Mouse (Mus musculus) MN1 (cell line): ENCODE data around the gene Ephb4.
A peak's percentile ranks its signal among the peaks of the same experiment; 100 is the strongest.

Experiments used
- DNase-seq: peaks from one replicate; pipeline ENCODE4 v3.0.0-alpha.2; 2016; ENCODE audit warnings: low spot score

Gene Ephb4

GRCm38 (mm10) chr5:137335066-137335465 is 14.8 kb upstream of the Ephb4 start:
- no peak for DNase-seq

- no peak for DNase-seq
Observed at GRCm38 (mm10) chr5:137337190-137337589, 12.7 kb upstream of the Ephb4 start.

- peak; percentile 96 for DNase-seq
Observed at GRCm38 (mm10) chr5:137338256-137338655, 11.7 kb upstream of the Ephb4 start.

GRCm38 (mm10) chr5:137338663-137339289 is 11.1 kb upstream of the Ephb4 start:
- peak; percentile 84 for DNase-seq

- no peak for DNase-seq
Observed at GRCm38 (mm10) chr5:137339290-137339979, 10.5 kb upstream of the Ephb4 start.

GRCm38 (mm10) chr5:137340222-137340621 is 9.7 kb upstream of the Ephb4 start:
- DNase-seq: no peak

GRCm38 (mm10) chr5:137342407-137343012 is 7.4 kb upstream of the Ephb4 start:
- DNase-seq: no peak

- no peak for DNase-seq
Observed at GRCm38 (mm10) chr5:137343412-137343811, 6.5 kb upstream of the Ephb4 start.

- DNase-seq: no peak
Observed at GRCm38 (mm10) chr5:137343869-137344268, 6.0 kb upstream of the Ephb4 start.

GRCm38 (mm10) chr5:137345821-137346220 is 4.1 kb upstream of the Ephb4 start:
- no peak for DNase-seq

GRCm38 (mm10) chr5:137346388-137346787 is 3.5 kb upstream of the Ephb4 start:
- DNase-seq: no peak

GRCm38 (mm10) chr5:137346983-137347382 is 2.9 kb upstream of the Ephb4 start:
- DNase-seq: no peak

GRCm38 (mm10) chr5:137347856-137348255 is 2.1 kb upstream of the Ephb4 start:
- DNase-seq: no peak

GRCm38 (mm10) chr5:137348482-137349383 is 1.2 kb upstream of the Ephb4 start:
- peak; percentile 28 for DNase-seq

- DNase-seq: no peak
Observed at GRCm38 (mm10) chr5:137350205-137351057, 522 bp downstream of the Ephb4 start.

GRCm38 (mm10) chr5:137351058-137351380 is 1.1 kb downstream of the Ephb4 start:
- DNase-seq: no peak

GRCm38 (mm10) chr5:137351394-137351793 is 1.5 kb downstream of the Ephb4 start:
- no peak for DNase-seq

- no peak for DNase-seq
Observed at GRCm38 (mm10) chr5:137352011-137352975, 2.4 kb downstream of the Ephb4 start.

GRCm38 (mm10) chr5:137354091-137354490 is 4.2 kb downstream of the Ephb4 start:
- no peak for DNase-seq

GRCm38 (mm10) chr5:137358382-137358781 is 8.5 kb downstream of the Ephb4 start:
- DNase-seq: no peak
